Mouse (Mus musculus): ENCODE results near the gene Rab4a.

Rab4a gene

GRCm38 (mm10) chr8:123805718-123806373 is at the start of gene Rab4a:
Gene Rab4a (plus strand): TSS chr8:123805985.
- DNase-seq: peak; percentile 94 to 97

GRCm38 (mm10) chr8:123756901-123757300 is 48.9 kb upstream of the Rab4a start:
- no peak for DNase-seq

GRCm38 (mm10) chr8:123758935-123759334 is 46.9 kb upstream of the Rab4a start:
- no peak for DNase-seq

- peak; percentile 53 to 57 for DNase-seq
Observed at GRCm38 (mm10) chr8:123759933-123760332, 45.9 kb upstream of the Rab4a start.

GRCm38 (mm10) chr8:123760579-123760978 is 45.2 kb upstream of the Rab4a start:
- DNase-seq: no peak

GRCm38 (mm10) chr8:123761266-123761882 is 44.4 kb upstream of the Rab4a start:
- peak; percentile 80 to 84 for DNase-seq

GRCm38 (mm10) chr8:123761883-123762270 is 43.9 kb upstream of the Rab4a start:
- no peak for DNase-seq

- peak; percentile 48 to 61 for DNase-seq
Observed at GRCm38 (mm10) chr8:123763355-123763754, 42.4 kb upstream of the Rab4a start.

GRCm38 (mm10) chr8:123764671-123765070 is 41.1 kb upstream of the Rab4a start:
- DNase-seq: peak; percentile 69 to 72

GRCm38 (mm10) chr8:123766516-123766915 is 39.3 kb upstream of the Rab4a start:
- DNase-seq: no peak

- DNase-seq: no peak
Observed at GRCm38 (mm10) chr8:123767874-123768273, 37.9 kb upstream of the Rab4a start.

- DNase-seq: peak; percentile 83 to 85
Observed at GRCm38 (mm10) chr8:123768492-123769356, 37.1 kb upstream of the Rab4a start.

- DNase-seq: no peak
Observed at GRCm38 (mm10) chr8:123773468-123773867, 32.3 kb upstream of the Rab4a start.

GRCm38 (mm10) chr8:123774491-123774890 is 31.3 kb upstream of the Rab4a start:
- DNase-seq: no peak

GRCm38 (mm10) chr8:123777319-123777718 is 28.5 kb upstream of the Rab4a start:
- peak; percentile 52 to 71 for DNase-seq

GRCm38 (mm10) chr8:123780471-123780870 is 25.3 kb upstream of the Rab4a start:
- no peak for DNase-seq

GRCm38 (mm10) chr8:123781256-123781655 is 24.5 kb upstream of the Rab4a start:
- DNase-seq: no peak

- DNase-seq: peak; percentile 93 to 94
Observed at GRCm38 (mm10) chr8:123783525-123784249, 22.1 kb upstream of the Rab4a start.

GRCm38 (mm10) chr8:123786166-123786565 is 19.6 kb upstream of the Rab4a start:
- peak in 1 of 2 experiments; percentile 48 for DNase-seq

GRCm38 (mm10) chr8:123786644-123787043 is 19.1 kb upstream of the Rab4a start:
- DNase-seq: no peak

- no peak for DNase-seq
Observed at GRCm38 (mm10) chr8:123787254-123787897, 18.4 kb upstream of the Rab4a start.
